Mouse (Mus musculus) G1E (cell line): Measurements from ENCODE around the gene Nudt21.

ENCODE experiments used
- CTCF ChIP-seq: IDR thresholded peaks from 2 replicates; pipeline ENCODE4 v1.5.1; 2012; ENCODE audit warnings: low read depth, low read length, inconsistent platforms, mixed read lengths
- GATA1 ChIP-seq: IDR thresholded peaks from 2 replicates; pipeline ENCODE4 v1.6.1; 2012; ENCODE audit warnings: borderline replicate concordance, low read length, inconsistent platforms, mixed read lengths
- GATA2 ChIP-seq: IDR thresholded peaks from 2 replicates; pipeline ENCODE4 v1.6.1; 2012; ENCODE audit warnings: low read depth, low read length, inconsistent platforms, borderline replicate concordance
- POLR2AphosphoS5 ChIP-seq: IDR thresholded peaks from 2 replicates; pipeline ENCODE4 v1.6.1; 2012; ENCODE audit warnings: low read depth, low read length, inconsistent platforms; ENCODE audit not compliant: insufficient replicate concordance
- TAL1 ChIP-seq: conservative IDR thresholded peaks from 2 replicates; pipeline ENCODE4 v1.6.1; 2012; ENCODE audit warnings: low read depth, low read length, inconsistent platforms, mixed read lengths

DNA sequence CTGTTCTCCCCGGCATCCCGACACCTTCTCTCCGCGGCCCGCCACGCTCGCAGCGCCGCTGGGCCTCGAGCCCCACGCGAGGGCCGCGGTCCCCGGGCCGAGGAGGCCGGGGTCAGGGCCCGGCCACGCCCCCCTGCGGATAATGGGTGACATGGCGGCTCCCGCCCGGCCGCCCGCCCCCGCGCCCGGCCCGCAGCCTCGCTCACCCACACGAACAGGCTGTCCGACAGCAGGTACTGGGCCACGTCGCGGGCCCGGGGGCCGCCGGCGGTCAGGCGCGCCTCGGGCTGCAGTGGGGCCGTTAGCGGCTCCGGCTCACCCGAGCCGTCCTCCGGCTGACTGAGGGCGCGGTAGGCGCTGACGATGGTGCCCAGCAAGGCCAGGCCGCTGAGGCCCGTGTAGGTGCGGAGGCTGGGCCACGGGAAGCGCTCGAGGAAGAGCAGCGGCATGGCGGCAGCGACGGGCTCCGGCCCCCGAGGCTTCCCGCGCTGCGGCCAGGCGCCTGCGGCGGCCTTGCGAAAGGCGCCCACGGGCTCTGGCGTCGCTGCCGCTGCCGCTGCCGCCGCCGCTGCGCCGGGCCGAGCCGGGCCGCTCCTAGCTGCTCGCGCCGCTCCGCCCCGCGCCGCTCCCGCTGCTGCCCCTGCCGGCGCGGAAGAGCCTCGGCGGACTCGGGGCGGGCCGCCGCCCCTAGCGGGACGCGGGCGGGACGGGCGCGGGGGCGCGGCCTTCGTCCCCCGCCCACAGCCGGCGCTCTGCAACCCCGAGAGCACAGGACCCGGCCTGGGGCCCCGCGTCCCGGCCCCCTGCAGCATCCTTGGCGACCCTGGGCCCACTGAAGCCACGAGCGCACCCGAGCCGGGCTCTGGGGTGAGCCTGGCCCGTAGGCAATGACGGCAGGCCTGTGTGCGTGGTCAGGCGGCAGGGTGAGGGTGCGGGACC, 24.5 kb downstream of the Nudt21 start, which contains the start of gene Amfr:
- TF ChIP-seq CTCF (no peak), GATA1 (no peak), TAL1 (no peak), POLR2AphosphoS5 (no peak), GATA2 (no peak)
